Mouse (Mus musculus): ENCODE measurements at regions not wholly inside any gene's neighbourhood (a gene's known extent, or its start where the extent isn't known, plus 50 kb on each side); places are given as distances from the start of the nearest gene placed in this dataset.

GRCm38 (mm10) chr8:76540611-76541010 lies 358.6 kb upstream of the Nr3c2 start:
- ATAC-seq (ENCODE audit: low FRiP score, low TSS enrichment) (no peak), DNase-seq (ENCODE audit: low spot score) (no peak)
- H3K27me3 ChIP-seq (ENCODE audit: control insufficient read depth, insufficient read depth, low read length) = no peaks in the 10 kb centered on the region
- H3K9me3 ChIP-seq (ENCODE audit: control insufficient read depth, low read length) = no peaks in the 10 kb centered on the region
- no peaks in the 10 kb centered on the region for H3K4me1 ChIP-seq (replicated peaks; ENCODE audit: control insufficient read depth, insufficient read depth)
- no peak overlapping the region for H3K9ac ChIP-seq (ENCODE audit: low read length)
- no peaks in the 10 kb centered on the region for H3K36me3 ChIP-seq (ENCODE audit: control insufficient read depth, insufficient read depth, low read length)
- no peak overlapping the region for H3K27ac ChIP-seq (replicated peaks)
- no peak for TF ChIP-seq EP300 (optimal IDR thresholded peaks at IDR 0.05)
- TF ChIP-seq CTCF (IDR thresholded peaks at IDR 0.05; ENCODE audit: low read depth) = no peak
- H3K4me2 ChIP-seq (replicated peaks; ENCODE audit: low read depth) = no peak overlapping the region
- H3K4me3 ChIP-seq (ENCODE audit: low read depth, low read length) = no peak overlapping the region
- WGBS = 50% methylated on average over 3 of the region's 3 CpGs

GRCm38 (mm10) chr8:76551681-76552080 lies 347.6 kb upstream of the Nr3c2 start:
- no peaks in the 10 kb centered on the region for H3K4me1 ChIP-seq (replicated peaks; ENCODE audit: control insufficient read depth, insufficient read depth)
- DNase-seq (ENCODE audit: low spot score) = no peak
- no peak overlapping the region for H3K27ac ChIP-seq (replicated peaks)
- H3K36me3 ChIP-seq (ENCODE audit: control insufficient read depth, insufficient read depth, low read length) = no peaks in the 10 kb centered on the region
- ATAC-seq (ENCODE audit: low FRiP score, low TSS enrichment) = no peak
- H3K4me3 ChIP-seq (ENCODE audit: low read depth, low read length) = no peak overlapping the region
- TF ChIP-seq CTCF (IDR thresholded peaks at IDR 0.05; ENCODE audit: low read depth) (no peak), EP300 (optimal IDR thresholded peaks at IDR 0.05) (no peak)
- WGBS = 77% methylated on average over 2 of the region's 2 CpGs
- no peaks in the 10 kb centered on the region for H3K9me3 ChIP-seq (ENCODE audit: control insufficient read depth, low read length)
- no peaks in the 10 kb centered on the region for H3K27me3 ChIP-seq (ENCODE audit: control insufficient read depth, insufficient read depth, low read length)
- H3K4me2 ChIP-seq (replicated peaks; ENCODE audit: low read depth) = no peak overlapping the region
- H3K9ac ChIP-seq (ENCODE audit: low read length) = no peak overlapping the region

- Histone ChIP-seq H3K4me1 (replicated peaks; ENCODE audit: control insufficient read depth, insufficient read depth) (no peaks in the 10 kb centered on the region), H3K9me3 (ENCODE audit: control insufficient read depth, low read length) (no peaks in the 10 kb centered on the region), H3K27me3 (ENCODE audit: control insufficient read depth, insufficient read depth, low read length) (no peaks in the 10 kb centered on the region), H3K4me2 (replicated peaks; ENCODE audit: low read depth) (no peak overlapping the region), H3K27ac (replicated peaks) (no peak overlapping the region), H3K36me3 (ENCODE audit: control insufficient read depth, insufficient read depth, low read length) (no peaks in the 10 kb centered on the region), H3K4me3 (ENCODE audit: low read depth, low read length) (no peak overlapping the region), H3K9ac (ENCODE audit: low read length) (no peak overlapping the region)
- 51% methylated on average over 1 of the region's 1 CpGs for WGBS
- no peak for TF ChIP-seq CTCF (IDR thresholded peaks at IDR 0.05; ENCODE audit: low read depth)
- TF ChIP-seq EP300 (optimal IDR thresholded peaks at IDR 0.05) = no peak
- DNase-seq (ENCODE audit: low spot score) (no peak), ATAC-seq (ENCODE audit: low FRiP score, low TSS enrichment) (no peak)
Measured at GRCm38 (mm10) chr8:76601566-76601965, 297.7 kb upstream of the Nr3c2 start.

- Histone ChIP-seq H3K9ac (ENCODE audit: low read length) (no peak overlapping the region), H3K4me3 (ENCODE audit: low read depth, low read length) (no peak overlapping the region), H3K4me1 (replicated peaks; ENCODE audit: control insufficient read depth, insufficient read depth) (no peaks in the 10 kb centered on the region), H3K4me2 (replicated peaks; ENCODE audit: low read depth) (no peak overlapping the region), H3K36me3 (ENCODE audit: control insufficient read depth, insufficient read depth, low read length) (no peaks in the 10 kb centered on the region), H3K27ac (replicated peaks) (no peak overlapping the region), H3K27me3 (ENCODE audit: control insufficient read depth, insufficient read depth, low read length) (no peaks in the 10 kb centered on the region), H3K9me3 (ENCODE audit: control insufficient read depth, low read length) (no peaks in the 10 kb centered on the region)
- ATAC-seq (ENCODE audit: low FRiP score, low TSS enrichment) (no peak), DNase-seq (ENCODE audit: low spot score) (no peak)
- 58% methylated on average over 2 of the region's 2 CpGs for WGBS
- no peak for TF ChIP-seq EP300 (optimal IDR thresholded peaks at IDR 0.05)
- TF ChIP-seq CTCF (IDR thresholded peaks at IDR 0.05; ENCODE audit: low read depth) = no peak
Measured at GRCm38 (mm10) chr8:76618721-76619120, 280.5 kb upstream of the Nr3c2 start.

GRCm38 (mm10) chr8:76620853-76621252 lies 278.4 kb upstream of the Nr3c2 start:
- H3K27me3 ChIP-seq (ENCODE audit: control insufficient read depth, insufficient read depth, low read length) = no peaks in the 10 kb centered on the region
- no peak overlapping the region for H3K27ac ChIP-seq (replicated peaks)
- no peak for TF ChIP-seq EP300 (optimal IDR thresholded peaks at IDR 0.05)
- no peak for TF ChIP-seq CTCF (IDR thresholded peaks at IDR 0.05; ENCODE audit: low read depth)
- no peaks in the 10 kb centered on the region for H3K4me1 ChIP-seq (replicated peaks; ENCODE audit: control insufficient read depth, insufficient read depth)
- H3K4me3 ChIP-seq (ENCODE audit: low read depth, low read length) = no peak overlapping the region
- H3K9ac ChIP-seq (ENCODE audit: low read length) = no peak overlapping the region
- H3K36me3 ChIP-seq (ENCODE audit: control insufficient read depth, insufficient read depth, low read length) = no peaks in the 10 kb centered on the region
- WGBS = 38% methylated on average over 3 of the region's 3 CpGs
- ATAC-seq (ENCODE audit: low FRiP score, low TSS enrichment) = no peak
- no peak for DNase-seq (ENCODE audit: low spot score)
- no peak overlapping the region for H3K4me2 ChIP-seq (replicated peaks; ENCODE audit: low read depth)
- no peaks in the 10 kb centered on the region for H3K9me3 ChIP-seq (ENCODE audit: control insufficient read depth, low read length)

GRCm38 (mm10) chr8:76633086-76633485 lies 266.2 kb upstream of the Nr3c2 start:
- no peak overlapping the region for H3K4me3 ChIP-seq (ENCODE audit: low read depth, low read length)
- WGBS = 38% methylated on average over 1 of the region's 1 CpGs
- no peak overlapping the region for H3K27ac ChIP-seq (replicated peaks)
- H3K9ac ChIP-seq (ENCODE audit: low read length) = no peak overlapping the region
- DNase-seq (ENCODE audit: low spot score) = no peak
- H3K36me3 ChIP-seq (ENCODE audit: control insufficient read depth, insufficient read depth, low read length) = no peaks in the 10 kb centered on the region
- no peaks in the 10 kb centered on the region for H3K9me3 ChIP-seq (ENCODE audit: control insufficient read depth, low read length)
- H3K4me1 ChIP-seq (replicated peaks; ENCODE audit: control insufficient read depth, insufficient read depth) = no peaks in the 10 kb centered on the region
- TF ChIP-seq EP300 (optimal IDR thresholded peaks at IDR 0.05) = no peak
- TF ChIP-seq CTCF (IDR thresholded peaks at IDR 0.05; ENCODE audit: low read depth) = no peak
- ATAC-seq (ENCODE audit: low FRiP score, low TSS enrichment) = no peak
- H3K27me3 ChIP-seq (ENCODE audit: control insufficient read depth, insufficient read depth, low read length) = no peaks in the 10 kb centered on the region
- no peak overlapping the region for H3K4me2 ChIP-seq (replicated peaks; ENCODE audit: low read depth)

Data from stomach, postnatal 0 days (tissue).